Mouse (Mus musculus) layer of hippocampus, adult 9-10 months (tissue): ENCODE measurements around the gene Ehd3.

Source experiments
- DNase-seq: peaks from one replicate; pipeline ENCODE4 v3.0.0; 2022; ENCODE audit warnings: low spot score

The Ehd3 gene

GRCm38 (mm10) chr17:73803521-73804184 lies at the start of gene Ehd3:
TSS of gene Ehd3 (plus strand) at chr17:73804134.
- no peak for DNase-seq

GRCm38 (mm10) chr17:73770964-73771363 lies 33.0 kb upstream of the Ehd3 start:
- no peak for DNase-seq

- DNase-seq: no peak
Observed at GRCm38 (mm10) chr17:73786642-73787311, 17.2 kb upstream of the Ehd3 start.

GRCm38 (mm10) chr17:73790284-73791020 lies 13.5 kb upstream of the Ehd3 start:
- no peak for DNase-seq

GRCm38 (mm10) chr17:73796789-73797188 lies 7.1 kb upstream of the Ehd3 start:
- no peak for DNase-seq

GRCm38 (mm10) chr17:73797706-73798105 lies 6.2 kb upstream of the Ehd3 start:
- no peak for DNase-seq

- DNase-seq: peak; percentile 87
Observed at GRCm38 (mm10) chr17:73804592-73805271, 798 bp downstream of the Ehd3 start.

GRCm38 (mm10) chr17:73806331-73806730 lies 2.4 kb downstream of the Ehd3 start:
- no peak for DNase-seq

- DNase-seq: no peak
Observed at GRCm38 (mm10) chr17:73807211-73807610, 3.3 kb downstream of the Ehd3 start.

GRCm38 (mm10) chr17:73808431-73808830 lies 4.5 kb downstream of the Ehd3 start:
- DNase-seq: peak; percentile 26

GRCm38 (mm10) chr17:73810801-73811200 lies 6.9 kb downstream of the Ehd3 start:
- no peak for DNase-seq

GRCm38 (mm10) chr17:73811566-73811965 lies 7.6 kb downstream of the Ehd3 start:
- no peak for DNase-seq

GRCm38 (mm10) chr17:73813031-73813660 lies 9.2 kb downstream of the Ehd3 start:
- DNase-seq: no peak

GRCm38 (mm10) chr17:73814500-73815190 lies 10.7 kb downstream of the Ehd3 start:
- DNase-seq: no peak

GRCm38 (mm10) chr17:73817697-73818380 lies 13.9 kb downstream of the Ehd3 start:
- no peak for DNase-seq

GRCm38 (mm10) chr17:73818936-73819335 lies 15.0 kb downstream of the Ehd3 start:
- no peak for DNase-seq

GRCm38 (mm10) chr17:73820726-73821125 lies 16.8 kb downstream of the Ehd3 start:
- DNase-seq: no peak

GRCm38 (mm10) chr17:73822255-73822654 lies 18.3 kb downstream of the Ehd3 start:
- DNase-seq: no peak

GRCm38 (mm10) chr17:73823121-73824021 lies 19.4 kb downstream of the Ehd3 start:
- no peak for DNase-seq

- no peak for DNase-seq
Observed at GRCm38 (mm10) chr17:73824022-73824340, 20.0 kb downstream of the Ehd3 start.
